Mouse (Mus musculus) A20 (cell line): Measurements from ENCODE around the gene Gprin3.

ENCODE experiments used
- DNase-seq: peaks from one replicate; pipeline ENCODE4 v3.0.0-alpha.2; 2011; ENCODE audit warnings: low read depth, low spot score

Gprin3 gene

DNA sequence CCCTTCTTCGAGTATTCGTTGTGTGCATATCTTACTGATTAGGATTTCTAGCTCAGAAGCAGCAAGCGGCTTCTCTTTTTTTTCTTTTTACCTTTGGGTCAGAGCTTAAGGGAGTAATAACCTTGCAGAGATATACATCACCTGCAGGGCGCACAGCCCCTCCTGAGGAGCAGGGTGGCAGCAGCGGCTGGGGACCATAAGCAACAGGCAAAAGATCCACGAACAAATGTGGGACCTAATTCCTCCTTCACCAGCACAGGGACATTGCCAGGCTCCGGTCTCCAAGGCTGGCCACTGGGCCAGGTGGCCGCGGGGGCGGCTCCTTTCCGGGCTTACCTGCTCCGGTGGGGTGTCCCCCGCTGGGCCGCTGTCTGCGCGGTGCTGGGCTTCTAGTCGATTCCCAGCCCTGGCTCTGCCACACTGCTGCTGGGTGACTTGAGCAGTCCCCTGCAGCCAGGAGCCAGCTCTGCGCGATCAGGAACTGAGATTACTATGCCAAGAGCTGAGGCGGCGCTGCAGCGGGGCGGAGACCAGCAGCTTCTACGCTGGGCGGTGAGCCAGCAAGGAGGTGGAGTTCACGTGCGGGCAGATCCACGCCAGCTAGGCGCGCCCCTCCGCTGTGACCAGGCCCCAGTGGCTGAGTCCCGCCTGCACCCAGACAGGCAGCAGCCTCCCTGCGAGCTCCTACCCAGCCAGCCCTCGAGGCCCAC lies at the start of gene Gprin3:
TSS of gene Gprin3 (minus strand) at position 471 of the 710 bp plus-strand sequence.
- DNase-seq = no peak

DNA sequence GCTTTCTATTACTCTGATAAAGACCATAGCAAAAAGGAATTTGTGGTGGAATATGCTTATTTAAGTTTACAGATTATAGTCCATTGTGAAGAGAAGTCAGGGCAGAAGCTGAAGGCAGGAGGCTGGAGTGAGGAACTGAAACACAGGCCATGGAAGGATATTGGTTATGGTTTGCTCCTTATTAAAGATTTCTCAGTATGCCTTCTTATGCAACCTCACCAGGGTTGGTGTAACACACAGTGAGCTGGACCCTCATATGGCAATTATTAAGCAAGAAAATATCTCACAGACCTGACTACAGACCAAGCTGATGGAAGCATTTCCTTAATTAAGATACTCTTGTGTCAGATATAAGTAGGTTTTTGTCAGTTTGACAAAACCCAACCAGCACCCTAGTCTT lies 32.8 kb upstream of the Gprin3 start:
- DNase-seq = no peak

DNA sequence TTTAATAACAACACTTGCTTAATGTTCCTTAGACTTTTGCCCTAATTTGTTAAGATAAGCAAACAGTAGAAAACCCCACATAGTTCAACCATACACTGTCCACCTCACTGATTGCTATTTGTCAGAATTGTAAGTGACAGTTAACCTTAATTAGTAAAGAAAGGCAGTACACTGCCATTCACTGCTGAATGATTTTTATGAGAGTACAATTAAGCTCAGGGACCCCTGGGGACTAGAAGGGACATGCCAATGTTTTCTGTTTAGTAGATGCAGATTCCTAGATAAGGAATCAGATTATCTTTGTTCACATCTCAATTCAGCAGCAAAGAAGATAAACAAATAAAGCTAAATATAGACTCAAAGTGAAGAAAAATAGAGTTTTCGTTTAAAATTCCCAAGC lies 30.0 kb upstream of the Gprin3 start:
- DNase-seq = no peak

DNA sequence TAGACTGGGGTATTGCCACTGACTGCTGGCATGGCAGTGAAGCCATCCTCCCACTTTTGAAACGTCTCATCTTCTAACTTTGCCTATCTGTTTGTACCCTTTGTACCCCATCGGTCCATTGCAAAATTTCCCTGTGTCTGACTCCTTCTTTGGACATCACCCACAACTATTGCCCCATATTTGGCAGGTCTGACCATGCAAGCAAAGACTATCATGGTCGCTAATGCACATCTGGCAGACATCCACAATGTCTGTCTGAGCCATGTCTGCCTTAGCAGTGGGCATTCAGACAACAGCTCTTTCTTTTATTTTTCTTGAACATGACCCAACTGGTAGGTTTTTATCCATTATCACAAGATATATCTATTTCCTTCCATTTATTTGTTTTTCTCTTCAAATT lies 25.3 kb upstream of the Gprin3 start:
- DNase-seq = no peak

DNA sequence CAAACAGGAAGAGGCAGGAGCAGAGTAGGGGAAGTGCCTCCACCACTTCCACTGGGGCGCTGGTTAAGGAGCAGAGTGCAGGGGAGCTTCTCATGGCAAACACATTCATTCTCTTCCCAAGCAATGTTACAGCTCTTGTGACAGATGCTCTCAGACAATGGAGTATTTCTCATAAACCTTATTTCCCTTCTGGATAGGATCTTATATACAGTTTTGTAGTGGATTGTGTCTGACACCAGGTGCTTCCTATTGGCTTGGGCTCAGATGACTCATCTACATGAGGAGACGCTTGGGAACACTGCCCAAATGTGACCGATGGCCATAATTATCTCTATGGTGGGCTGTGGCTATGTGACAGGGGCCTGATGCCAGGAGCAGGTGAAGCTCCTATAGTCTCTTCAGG lies 19.0 kb upstream of the Gprin3 start:
- no peak for DNase-seq

DNA sequence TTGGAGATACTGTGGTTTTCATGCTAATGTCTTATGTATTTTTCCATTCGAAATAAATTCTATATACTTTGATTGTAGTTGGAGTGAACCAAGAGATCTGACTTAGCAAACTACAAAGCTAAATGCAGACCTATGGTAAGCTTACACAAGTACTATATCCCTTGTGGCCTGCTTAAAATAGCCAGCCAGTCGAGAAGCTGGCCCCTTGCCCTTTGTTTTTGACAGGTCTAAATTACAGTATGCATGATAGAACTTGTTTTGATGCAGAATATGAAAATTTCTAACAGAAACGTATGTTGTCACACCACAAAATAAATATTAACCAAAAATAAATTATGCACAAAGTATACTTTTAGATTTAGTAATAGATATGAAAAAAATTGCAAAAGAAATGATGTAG lies 9.8 kb upstream of the Gprin3 start:
- DNase-seq = no peak

DNA sequence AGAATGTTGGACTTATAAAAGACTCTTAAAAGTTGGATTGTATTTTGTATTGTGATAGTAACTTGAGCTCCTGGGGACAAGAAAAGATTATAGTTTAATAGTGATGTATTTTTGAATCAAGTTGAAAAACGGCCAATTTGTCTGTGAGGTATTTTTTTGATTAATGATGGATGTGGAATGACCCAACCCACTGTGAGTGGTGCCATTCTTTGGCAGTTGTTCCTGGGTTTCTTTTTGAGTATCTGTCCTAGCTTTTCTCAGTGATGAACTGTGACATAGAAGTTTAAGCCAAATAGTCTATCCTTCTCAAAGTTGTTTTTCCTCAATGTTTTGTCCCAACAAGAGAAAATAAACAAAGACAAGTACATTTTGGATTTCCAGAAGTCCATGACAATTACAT lies 7.0 kb upstream of the Gprin3 start:
- DNase-seq = no peak

DNA sequence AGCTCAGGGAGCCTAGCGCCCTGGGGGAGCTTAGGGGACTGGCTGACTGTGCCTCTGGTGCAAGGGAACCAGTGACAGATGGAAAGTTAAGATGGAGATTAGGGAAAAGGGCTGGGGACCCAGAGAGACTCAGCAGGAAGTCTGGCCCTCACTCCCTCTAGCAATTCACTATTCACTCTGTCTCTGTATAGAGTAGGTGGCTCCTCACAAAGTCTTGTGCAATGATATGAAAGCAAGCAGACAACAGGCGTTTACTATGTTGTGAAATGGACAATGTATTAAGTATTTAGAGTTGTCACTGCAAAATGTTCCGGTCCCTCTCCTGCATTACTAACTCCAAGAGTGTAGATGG lies 416 bp upstream of the Gprin3 start:
- no peak for DNase-seq

DNA sequence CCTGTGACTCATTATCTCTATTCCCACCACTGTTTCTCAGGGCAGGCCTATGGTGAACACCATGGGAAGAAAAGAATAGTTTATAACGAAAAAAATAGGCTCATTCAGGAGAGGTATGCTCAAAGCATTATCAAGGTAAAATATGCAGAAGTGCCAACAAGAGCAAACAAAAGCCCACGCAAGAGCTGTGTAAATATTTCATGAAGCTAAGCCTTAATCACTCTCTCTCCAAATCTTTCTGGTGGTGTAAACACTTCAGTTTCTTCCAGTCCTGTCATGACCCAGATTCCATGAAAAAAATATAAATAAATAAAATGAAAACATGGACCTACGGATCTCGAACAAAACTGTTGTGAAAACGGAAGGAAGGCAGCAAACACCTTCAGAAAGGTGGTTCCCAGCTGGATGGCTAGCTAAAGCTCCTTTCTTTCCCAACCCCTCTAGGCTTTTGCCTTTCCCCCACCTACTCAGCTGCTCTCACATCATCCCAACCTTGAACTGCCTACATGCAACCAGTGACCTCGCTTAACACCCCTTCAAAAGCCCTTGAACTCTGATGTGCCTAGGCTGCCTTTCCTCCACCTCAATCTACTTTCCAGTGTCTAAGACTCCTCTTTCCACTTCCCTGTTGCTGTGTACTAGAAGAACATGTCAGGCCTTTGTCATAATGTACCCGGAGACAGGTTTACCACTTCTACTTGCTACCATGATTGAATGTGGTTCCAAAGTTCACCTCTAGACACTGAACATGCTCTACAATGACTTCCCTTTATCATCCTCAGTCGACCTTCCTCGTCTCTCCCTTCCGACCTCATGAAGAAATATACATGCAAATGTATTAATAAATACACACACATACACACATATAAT lies 988 bp downstream of the Gprin3 start:
- DNase-seq = no peak

DNA sequence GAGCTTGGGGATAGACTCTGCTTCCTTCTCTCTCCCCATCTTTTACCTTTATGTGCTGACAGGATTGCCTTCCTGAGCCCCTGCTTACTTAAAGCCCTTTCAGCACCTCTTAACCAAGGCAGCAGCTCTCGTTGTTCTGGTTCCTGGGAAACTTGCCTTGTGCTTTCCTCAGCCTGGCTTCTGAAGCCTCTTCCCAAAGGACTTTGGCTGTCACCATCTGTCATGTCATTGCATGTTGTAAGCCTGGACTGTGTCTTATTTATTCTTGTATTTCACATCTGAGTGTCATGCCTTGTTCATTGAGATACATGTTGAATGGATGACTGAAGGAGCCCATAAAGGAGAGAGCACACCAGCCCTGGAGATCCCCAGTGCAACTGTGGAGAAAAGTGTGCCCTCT lies 2.3 kb downstream of the Gprin3 start:
- DNase-seq = no peak

DNA sequence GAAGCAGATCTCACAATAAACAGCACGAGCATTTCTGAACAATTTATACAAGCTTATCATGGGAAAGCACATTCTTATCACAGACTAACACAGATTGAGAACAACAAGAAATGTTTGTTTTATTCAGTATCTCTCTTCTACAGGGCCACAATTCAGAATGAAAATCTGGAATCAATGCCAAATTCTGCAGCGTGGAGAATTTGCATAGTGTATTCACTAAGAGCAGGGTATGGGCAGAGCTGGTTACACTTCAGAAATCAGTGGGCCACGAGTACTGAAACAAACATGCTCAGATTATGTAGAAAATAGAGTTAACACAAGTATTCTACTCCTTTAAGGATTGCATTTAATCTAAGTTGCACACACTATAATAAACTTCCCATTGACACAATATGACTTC lies 6.8 kb downstream of the Gprin3 start:
- DNase-seq = no peak

DNA sequence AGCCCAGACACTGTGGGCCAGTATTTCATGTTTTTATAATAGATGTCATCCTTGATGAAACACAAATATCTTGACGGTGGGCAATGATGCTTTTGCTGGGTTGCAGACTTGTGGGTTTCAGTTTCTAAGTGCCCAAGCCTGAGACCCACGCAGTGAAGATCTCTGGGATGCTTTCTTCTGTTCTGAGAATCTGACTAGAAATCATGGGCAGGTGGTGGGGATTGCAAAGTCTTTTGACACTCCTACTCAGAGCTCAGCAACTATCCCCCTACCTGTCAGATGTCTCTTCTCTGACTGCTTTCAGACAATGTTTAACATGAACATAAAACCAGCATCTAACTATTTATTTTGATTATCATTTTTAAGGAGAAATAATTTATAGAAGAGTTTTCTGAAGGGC lies 7.4 kb downstream of the Gprin3 start:
- no peak for DNase-seq

DNA sequence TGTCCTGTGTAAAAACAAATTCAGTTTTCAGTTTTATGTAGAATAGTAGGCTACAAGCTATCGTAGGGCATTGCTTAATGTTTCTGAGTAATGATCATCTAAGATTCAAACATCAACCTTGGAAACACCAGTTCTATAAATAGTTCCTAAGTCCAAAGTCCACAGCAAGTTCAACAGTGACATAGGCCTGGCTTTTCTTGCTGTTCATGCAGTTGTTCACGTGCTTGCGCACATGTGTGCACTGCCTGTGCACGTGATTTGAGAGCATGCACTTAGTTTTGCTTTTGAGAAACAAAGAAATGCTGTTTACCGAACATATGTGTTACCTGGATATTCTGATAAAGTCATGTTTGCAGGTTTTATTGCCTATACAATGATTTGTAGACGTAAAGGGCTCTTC lies 11.3 kb downstream of the Gprin3 start:
- DNase-seq = no peak

DNA sequence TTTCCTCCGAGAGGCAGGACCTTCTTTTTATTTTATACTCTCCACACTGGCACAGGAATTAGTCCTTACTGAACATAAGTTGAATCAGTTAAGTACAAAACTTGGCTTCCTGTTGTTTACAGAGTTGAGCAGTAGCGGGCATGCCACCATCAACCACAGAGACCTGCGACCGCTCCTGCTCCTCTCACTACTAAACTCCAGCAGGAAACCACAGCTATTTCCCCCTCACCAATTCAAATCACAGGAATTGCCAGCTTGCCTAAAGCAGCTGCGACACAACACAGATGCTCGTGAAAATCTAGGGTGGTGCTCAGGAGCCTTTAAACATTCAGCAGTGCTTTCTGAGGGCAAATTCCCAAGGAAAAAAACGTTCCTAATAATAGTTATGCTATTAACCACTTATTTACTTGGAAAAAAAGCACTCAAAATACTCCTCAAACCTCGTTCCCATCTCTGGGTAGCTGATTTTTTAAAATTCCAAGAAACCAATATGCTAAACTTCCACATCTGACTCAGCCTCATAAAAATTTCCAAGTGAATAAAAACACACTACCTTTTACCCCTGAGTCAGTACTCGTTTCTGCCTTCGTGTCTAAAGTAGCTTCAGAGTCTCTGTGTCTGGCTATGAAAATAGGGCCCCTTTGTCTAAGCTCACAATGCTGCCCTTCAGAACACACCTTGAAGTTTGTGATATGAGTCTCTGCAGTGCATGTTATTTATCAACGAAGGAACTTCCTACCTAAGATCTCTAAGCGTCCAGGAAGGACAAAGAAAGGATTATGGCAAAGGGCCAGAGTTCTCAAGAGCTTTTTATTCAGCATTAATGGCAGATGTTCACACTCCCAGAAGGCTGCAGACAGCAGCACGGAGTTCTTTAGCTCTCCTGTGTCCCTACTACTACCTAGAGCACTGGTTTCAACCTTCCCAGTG lies 13.4 kb downstream of the Gprin3 start:
- no peak for DNase-seq

DNA sequence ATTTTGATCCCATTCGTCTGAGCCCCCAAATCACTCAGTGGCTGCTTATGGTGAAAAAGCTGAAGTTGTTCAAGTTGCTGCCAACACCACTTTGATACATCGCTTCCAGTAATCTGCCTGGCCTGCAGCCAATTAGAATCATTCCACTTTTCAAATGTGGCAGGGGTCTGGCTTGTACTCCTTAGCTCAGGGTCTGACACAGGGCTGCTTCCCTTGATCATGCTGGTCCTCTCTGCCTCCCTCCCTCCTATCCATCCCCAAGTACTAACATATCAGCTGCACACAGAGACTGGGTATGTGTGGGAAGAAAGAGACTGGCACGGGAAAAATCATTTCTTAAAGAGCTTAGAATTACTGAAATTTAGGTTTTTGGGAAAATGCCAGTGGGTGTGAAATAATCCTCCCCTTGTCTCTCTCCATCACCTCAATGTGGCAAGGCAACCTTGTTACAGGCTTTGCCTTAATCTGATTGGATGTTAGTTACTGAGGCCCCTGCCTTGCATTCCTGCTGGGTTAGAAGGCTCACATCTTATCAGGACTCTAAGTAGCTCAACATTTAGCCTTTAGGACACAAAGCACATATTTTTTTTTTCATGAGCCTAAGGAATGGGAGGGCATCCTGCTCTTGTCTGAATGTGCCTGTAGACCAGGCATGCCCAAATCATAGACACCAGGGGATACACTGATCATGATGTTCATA lies 16.9 kb downstream of the Gprin3 start:
- no peak for DNase-seq

DNA sequence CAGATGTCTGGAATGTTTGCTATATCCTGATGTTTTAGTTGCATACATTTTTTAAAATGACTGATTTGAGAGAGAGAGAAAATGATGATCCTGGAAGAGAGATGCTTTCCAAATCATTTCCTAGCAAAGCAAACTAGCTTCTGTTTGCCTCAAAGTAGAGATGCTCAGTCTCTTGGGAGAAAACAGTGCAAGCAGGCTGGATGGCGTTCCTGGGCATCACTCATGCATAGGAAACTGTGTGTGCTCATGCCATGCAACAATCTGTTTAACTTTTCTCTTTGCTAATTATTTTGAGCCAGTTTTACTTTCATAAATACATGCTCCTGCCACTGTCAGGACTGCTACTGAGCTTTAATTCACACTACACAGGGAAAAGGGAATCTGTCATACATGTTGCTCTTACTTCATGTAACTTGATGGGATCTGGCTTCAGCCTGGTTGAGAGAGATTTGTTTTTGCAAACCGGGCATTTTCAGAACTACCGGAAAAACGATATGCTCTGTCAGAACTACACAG lies 18.6 kb downstream of the Gprin3 start:
- no peak for DNase-seq

DNA sequence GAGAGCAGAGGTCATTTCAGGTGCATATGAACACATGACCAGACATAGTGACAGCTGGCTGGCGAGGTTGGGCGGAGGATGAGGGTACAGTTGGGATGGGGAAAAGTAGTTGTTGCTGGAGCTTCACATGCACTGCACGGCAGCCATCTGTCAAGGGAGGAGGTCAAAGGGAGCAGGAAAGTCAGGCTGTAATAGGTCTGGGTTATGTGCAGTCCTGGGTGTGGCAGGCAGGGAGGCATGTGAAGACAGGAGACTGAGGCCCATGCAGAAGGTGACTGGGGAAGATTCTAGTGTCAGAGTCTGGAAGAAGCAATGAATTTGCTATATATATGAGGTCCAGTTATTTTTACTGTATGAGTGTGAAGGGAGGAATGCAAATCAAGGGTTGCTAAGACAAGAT lies 35.9 kb downstream of the Gprin3 start:
- no peak for DNase-seq

DNA sequence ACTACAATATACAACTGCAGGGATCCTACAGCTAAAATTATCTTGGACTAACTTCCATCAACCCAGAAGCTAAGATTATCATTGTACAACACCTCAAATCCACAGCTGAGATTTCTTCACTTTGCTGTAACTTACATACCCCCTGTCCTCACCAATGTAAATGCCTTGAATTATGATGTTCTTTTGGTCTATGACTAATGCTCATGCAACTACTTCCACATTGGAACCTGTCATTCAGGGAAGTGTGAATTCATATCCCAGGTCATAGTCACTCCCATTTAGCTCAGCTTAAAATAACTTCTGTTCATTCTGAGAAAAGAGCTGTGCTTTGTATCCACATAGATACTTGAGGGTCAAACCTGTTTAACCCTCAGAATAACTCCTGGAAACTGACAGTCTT lies 60.8 kb downstream of the Gprin3 start:
- DNase-seq = no peak

DNA sequence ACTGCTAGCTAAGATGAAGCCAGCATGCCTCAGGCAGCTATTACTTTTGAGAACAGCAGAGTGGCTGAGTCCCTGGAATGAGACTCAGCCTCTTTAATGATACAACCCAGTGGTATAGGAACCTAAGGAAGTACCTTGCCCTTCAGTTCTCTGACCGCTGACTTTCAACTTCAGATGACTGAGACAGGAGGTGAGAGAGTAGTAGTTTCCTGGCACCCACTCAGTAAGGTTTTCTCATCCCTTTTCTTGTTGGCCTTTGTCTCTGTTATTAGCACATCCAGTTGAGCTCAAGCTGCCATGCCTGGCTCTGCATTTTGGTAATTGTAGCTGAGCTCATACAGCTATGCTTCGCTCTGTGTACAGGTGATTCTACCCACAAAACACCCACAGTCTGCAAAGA lies 62.8 kb downstream of the Gprin3 start:
- no peak for DNase-seq

DNA sequence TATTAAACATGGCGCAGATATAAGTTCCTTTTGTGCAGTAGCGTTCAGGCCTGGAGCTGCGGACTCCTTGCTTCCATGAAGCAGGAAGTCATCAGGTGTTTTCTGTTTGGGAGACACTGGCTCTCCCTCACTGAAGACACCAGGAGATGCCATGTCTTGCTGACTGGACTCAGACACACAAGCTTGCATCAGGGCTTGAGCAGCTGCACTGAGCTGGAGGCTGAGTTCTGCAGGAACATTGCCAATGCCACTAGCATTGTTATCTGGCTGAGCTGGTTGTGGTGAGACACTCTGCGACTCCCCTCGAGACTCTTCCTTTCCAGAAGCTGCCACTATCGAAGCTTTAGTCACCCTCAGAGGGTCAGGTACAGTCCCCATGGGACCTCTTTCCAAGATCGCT lies 71.2 kb downstream of the Gprin3 start:
- DNase-seq = no peak

DNA sequence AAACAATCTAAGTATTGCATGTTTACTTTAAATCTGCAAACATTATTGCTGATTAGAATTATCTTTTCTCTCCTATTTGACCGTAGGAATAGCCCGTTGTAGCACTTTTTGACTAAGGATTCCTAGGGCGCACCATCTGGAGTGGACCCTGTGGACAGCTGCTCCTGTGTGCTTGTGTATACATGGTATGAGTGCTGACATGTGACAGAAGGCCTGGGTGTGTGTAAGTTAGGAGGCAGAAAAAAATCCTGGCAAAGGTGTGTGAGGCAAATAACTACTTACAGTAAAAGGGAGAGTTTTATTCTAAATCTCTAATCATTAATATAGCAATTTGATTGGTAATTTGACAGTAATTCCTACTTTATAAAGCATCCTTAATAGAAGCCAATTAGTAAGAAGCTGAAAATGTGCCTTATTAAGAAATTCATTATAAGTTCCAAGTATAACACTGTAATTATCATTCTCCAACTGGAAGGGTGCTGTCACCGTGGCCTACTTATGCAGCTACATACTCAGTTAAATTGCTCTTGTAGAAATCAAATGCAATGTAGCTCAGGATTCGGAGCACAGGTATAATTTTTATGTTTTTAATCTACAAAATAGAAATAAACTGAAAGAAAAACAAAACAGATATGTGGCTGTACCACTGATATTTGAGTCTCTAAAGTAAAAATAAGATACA lies 74.8 kb downstream of the Gprin3 start:
- no peak for DNase-seq
